Mouse (Mus musculus) kidney, postnatal 25 days (tissue): Measurements from ENCODE around the gene Dcaf15.
A peak's percentile ranks its signal among the peaks of the same experiment; 100 is the strongest.

Experiments used
- DNase-seq, 2 experiments: peaks; one replicate each; pipeline ENCODE4 v3.0.0; 2021; ENCODE audit warnings: mixed read lengths in 2 of 2

Dcaf15 gene

DNA sequence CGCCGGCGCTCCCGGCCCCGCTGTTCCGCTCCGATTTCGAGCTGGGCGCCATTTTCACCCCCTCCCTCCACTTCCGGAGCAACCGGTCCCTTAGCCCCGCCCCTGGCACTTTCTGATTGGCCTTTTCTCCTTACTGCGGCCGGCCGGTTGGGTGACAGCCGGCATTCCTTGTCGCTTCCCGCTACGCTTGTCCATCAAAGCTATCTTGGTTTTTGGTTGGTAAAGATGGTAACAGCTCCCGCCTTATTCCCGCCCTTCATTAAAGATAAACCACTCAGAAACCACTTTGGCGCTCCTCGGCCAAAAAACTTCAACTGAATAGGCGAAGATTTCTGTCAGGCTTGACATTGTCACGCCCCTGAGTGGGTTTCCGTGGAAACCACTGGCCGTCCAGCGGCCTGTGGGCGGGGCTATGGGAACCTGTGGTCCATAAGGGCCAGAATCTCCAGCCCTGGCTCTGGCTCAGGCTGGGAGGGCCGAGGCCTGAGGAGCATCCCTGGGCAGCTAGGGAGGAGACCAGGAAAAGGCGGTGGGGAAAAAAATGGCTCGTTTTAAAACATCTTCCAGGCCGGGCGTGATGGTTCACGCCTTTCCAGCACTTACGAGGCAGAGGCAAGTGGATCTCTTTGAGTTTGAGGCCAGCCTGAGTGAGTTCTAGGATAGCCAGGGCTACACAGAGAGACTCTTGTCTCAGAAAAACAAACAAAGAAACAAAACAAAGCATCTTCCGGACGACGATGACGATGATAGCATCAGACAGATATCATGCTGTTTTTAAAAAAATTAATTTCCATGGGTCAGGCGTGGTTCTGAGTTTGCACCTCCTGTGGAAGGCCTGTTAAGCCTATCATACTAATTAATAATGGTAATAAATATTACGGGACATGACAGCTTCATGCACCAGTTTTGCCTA lies at the start of gene Dcaf15:
Gene Dcaf15, minus strand, starts transcription at position 72 of the 913 bp plus-strand sequence.
- peak; percentile 99 to 100 for DNase-seq

DNA sequence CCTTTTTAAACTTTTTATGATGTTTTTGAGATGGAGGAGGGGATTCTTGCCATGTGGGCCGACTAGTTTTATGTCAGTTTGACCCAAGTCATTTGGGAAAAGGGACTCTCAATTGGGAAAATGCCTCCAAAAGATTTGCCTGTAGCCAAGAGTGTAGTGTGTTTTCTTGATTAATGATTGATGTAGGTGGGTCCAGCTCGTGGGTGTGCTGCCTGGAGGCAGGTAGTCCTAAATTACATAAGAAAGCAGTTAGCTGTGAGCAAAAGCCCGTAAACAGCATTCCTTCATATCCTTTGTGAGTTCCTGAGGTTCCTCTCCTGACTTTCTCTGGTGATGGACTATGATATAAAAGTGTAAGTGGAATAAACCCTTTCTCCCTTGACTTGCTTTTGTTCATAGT lies 44.6 kb upstream of the Dcaf15 start:
- no peak for DNase-seq

DNA sequence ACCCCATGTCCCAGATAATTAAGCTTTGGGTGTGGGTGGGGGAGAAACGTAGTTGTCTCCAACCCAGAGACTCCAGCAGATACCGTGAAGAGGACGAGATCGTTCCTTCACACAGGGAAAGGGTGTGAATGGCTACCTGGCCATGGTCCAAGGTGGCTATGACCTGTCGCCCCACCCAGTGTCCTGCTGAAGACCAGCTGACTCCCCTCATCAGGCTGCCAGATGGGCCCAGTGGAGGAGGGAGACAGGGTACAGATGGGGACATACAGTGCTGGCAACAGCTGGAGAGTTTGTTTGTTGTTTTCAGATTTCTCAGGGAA lies 43.9 kb upstream of the Dcaf15 start:
- DNase-seq = no peak

DNA sequence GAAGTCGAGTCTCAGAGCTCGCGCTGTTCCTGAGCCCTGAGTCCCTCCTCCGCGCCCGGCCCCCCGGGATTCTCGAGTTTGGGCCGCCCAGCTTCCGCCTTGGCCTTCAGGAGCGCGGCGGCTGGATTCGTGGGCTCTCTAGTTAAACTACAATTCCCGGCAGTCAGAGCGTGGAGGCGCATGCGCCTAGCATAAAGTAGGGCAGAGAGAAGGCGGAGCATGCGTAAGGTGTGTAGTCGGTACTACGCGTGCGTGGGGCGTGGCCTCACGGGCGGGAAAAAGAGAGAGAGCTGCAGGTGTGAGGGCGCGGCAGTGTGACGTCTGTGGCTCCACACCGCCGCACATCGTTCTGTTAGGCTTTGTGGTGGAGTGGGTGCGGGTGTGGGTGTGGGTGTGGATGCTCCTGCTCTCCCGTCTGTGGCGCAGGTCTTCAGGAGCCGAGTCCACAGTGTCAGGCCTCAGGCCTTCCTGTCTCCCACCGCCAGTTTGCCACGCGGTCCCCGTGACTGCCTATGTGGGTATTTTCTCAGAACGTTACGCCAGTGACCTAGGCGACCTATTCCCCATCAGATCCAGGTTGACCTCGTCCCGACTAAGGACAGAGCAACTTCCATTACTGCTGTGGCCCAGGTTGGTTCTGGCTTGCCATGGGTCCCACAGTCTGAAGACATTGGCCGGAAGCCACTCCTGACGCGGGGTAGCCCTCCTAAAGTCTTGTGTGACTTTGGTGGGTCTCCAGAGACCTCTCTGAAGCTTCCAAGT lies 43.4 kb upstream of the Dcaf15 start, which contains the start of the genes Cc2d1a and 4930432K21Rik:
Gene Cc2d1a, minus strand, starts transcription at position 168 of the 762 bp plus-strand sequence.
Gene 4930432K21Rik, plus strand, starts transcription at position 257 of the 762 bp plus-strand sequence.
- DNase-seq = peak; percentile 97 to 98

DNA sequence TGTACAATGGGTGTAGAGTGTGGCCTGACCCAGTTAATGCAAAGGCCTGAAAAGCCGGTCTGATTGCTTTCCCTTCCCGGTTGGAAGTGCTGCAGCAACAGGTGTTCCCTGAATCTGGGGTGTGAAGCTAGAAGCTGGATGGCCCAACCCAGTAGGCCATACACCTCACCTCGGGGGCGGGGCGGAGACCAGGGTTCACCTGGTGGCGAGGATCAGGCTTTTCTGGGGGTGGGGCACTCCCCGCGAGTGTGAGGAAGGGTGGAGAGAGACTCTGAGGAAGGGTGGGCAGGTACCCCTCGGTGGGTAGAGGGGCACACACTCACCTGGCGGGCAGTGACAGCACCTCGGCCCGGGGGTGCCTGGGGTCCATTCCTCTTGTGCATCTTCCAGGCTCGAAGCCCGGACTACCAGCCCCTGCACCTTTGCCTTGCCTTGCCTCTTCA lies 42.8 kb upstream of the Dcaf15 start:
- peak; percentile 56 to 79 for DNase-seq

DNA sequence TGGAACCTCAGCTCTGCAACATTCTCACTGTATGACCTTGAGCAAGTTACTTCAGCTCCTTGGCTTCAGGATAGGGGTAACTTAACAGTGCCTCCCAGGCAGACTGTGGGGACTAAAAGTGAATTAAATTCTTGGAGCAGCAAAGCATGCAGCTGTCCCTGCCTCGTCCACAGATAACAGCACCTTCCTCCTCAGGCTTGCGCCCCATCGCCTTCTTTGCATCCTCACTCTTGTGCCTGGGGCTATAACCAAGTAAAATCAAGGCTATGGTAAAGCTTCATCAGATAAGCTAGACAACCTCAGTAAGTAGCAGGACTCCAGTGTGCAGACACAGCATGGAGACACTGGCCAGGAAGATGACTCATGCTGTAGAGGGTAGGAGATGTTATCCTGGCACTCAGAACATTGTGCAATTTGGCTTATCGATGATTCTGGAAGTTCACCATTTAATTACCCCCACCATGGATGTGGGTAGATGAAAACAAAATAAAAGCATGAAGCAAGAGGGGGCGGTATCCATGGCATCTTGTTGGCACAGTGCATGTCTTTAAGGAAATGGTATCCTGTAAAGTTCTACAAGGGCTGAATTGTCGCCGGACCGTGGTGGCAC lies 40.2 kb upstream of the Dcaf15 start:
- DNase-seq = no peak

DNA sequence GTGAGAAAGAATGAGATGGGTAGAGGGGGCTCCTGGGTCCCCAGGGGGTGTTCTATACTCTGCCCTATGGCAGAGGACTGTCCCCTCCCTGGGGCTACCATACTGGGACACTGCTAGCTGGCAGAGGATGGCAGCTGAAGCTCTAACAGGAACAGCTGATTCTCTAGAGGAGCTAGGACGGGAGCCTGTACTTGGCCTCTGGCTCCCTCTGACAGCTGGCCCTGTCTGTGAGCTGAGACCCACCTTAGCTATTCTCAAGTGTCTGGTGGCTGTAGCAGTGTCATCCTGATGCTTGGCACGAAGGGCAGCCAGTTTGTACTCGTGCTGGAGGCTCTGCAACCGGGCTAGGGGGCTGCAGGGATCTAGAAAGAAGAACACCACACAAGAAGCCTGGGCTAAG lies 36.3 kb upstream of the Dcaf15 start:
- DNase-seq = no peak

DNA sequence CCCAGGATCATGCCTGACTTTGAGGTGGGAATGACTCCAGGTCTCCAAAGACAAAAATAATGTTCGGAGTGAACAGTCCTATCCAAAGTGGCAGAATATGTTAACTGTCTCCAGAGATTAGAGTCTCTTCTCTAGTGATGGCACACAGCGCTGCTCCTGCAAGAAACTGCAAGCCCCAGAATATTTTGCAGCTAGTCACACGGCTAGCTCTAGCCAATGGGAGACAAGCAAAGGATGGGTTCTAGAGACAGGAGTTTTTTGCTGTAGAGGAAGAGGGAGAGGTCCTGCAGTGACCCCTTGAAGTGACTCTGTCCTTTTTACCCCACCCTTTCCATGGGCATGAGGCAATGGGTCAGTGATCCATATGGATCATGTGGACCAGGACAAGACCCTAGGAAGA lies 33.3 kb upstream of the Dcaf15 start:
- no peak for DNase-seq

DNA sequence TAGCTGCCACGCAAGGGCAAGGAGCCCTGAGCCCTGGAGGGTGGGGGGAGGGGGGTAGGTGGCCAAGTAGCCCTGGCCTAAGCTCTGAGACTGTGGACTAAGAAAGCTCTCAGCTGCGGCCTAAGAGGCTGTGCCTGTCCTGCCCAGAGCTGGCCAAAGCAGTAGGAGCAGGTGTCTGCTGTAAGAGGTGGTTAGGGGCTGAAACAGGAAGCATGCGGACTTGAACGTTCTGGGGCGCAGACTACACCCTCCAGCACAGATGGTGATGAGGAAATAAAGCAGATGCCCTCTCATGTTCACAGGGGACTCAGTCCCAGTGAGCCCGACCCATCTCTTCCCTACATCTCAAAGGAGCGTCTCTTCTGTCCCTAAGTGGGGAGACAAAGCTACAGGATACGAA lies 27.7 kb upstream of the Dcaf15 start:
- no peak for DNase-seq

DNA sequence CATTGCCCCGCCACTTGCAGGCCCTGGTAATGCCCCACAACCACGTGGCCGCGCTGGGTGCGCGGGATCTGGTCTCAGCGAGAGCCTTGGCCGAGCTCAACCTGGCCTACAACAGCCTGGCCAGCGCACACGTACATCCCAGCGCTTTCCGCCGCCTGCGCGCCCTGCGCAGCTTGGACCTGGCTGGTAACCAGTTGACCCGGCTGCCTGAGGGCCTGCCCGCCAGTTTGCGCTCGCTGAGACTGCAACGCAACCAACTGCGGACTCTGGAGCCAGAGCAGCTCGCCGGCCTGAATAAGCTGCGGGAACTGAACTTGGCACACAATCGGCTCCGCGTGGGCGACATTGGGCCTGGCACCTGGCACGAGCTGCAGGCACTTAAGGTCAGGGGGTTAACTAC lies 26.2 kb upstream of the Dcaf15 start:
- DNase-seq = peak; percentile 49 to 82

DNA sequence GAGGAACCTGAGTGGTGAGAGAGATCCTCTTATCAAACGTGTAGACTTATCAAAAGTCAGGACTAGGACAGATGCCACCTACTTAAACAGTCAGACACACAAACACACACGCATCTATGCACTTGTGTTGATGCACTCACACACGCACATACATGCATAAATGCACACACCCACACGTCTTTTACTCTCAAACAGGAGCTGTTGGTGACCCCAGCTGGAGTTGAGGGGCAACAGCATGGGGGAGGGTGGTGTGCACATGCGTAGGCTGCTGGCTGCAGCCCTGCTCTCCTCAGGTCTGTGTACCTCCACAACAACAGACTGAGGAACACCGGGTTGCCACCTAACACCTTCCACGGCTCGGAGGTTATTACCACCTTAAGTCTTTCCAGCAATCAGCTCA lies 23.7 kb upstream of the Dcaf15 start:
- no peak for DNase-seq

DNA sequence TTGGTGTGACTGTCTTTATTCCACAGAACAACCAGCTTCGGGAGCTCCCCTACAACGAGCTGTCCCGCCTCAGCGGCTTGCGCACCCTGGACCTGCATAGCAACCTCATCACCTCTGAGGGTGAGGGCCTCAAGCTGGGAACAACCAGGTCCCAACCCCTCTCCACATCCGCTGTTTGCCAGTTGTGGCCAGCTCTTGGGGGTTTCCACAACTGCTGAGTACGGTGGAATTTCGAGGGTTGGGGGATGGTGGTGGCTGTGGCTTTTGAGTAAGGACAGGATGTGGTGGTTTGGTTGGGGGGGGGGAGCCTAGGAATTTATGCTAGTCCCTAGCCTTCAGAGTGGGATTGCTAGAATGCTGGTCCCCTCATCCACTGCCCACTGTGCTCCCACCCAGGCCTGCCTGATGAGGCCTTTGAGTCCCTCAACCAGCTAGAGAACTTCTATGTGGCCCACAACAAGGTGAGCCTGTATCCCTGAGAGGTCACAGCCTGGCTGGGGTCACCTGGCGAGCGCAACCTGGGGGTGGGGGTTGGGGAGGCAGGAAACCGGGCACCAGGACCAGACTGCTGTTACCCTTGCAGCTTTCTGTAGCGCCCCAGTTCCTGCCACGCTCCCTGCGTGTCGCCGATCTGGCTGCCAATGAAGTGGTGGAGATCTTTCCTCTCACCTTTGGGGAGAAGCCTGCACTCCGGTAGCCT lies 22.8 kb upstream of the Dcaf15 start:
- DNase-seq = no peak

DNA sequence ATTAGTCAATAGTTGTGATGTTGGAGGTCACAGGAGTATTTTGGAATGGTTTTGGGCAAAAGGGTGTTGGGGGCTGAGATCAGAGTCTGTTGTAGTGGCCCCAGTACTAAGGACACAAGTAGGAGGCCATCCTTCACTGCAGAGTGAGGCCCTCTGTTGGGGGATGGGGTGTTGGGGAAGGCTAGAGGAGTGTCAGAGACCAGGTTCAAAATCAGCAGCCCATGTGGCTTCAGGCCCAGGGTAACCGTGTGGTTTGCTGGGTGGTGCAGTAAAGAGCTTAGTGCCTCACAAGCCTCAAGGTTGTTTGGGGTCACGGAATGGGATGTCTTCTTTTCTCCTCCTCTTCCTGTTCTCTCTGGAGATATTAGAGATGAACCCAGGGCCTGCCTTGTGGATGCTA lies 22.2 kb upstream of the Dcaf15 start:
- DNase-seq = no peak

DNA sequence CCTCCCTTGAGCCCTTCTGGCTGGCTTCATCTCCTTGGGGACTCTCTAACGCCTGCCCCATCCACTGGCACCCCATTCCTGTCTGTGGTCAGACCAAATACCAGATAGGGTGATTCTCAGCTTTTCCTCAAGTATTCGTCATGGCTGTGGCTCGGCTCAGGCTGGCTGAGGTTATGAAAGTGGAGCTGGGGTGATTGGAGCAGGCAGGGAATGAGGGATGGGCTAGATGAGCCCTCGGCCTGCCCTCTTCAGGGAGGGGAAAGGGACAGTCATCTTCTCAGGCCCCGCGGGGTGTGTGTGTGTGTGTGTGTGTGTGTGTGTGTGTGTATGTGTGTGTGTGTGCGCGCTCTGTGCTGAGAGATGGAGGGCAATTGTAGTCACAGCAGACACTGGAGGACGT lies 21.1 kb upstream of the Dcaf15 start, which contains the start of gene Podnl1:
Gene Podnl1, plus strand, starts transcription at position 334 of the 400 bp plus-strand sequence.
- no peak for DNase-seq

DNA sequence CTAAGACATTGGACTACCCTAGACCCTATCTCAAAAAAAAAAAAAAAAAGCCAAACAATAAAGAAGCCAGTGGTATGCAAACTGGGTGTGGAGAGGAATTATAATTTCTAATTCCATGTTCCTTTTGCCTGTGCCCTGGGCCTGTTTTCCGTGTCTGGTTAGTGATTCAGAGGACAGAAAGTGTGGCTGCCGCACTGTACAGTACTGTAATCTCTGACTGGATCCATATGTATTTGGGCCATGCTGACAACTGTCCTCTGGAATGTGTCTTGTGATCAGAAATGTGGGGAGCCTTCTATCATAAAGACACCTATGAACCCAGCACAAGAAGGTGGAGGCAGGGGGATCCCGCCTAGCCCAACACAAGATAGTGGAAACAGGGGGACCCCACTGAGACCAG lies 17.6 kb upstream of the Dcaf15 start:
- DNase-seq = no peak

DNA sequence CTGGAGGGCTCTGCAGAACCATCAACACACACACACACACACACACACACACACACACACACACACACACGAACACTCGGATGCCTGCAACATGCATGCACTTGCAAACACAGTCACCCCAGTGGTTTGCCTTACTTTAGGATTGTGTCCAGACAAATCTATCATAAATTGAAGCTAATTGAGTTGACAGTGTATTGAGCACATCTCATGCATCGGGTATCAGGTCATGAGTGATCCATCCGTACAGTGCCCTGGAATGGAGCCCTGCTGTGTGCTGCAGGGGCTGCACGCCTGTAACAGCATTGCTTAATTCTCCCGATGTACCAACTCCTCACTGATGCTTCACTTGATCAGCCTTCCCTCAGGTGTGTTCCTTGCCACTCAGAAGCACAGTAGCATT lies 11.1 kb upstream of the Dcaf15 start:
- no peak for DNase-seq

DNA sequence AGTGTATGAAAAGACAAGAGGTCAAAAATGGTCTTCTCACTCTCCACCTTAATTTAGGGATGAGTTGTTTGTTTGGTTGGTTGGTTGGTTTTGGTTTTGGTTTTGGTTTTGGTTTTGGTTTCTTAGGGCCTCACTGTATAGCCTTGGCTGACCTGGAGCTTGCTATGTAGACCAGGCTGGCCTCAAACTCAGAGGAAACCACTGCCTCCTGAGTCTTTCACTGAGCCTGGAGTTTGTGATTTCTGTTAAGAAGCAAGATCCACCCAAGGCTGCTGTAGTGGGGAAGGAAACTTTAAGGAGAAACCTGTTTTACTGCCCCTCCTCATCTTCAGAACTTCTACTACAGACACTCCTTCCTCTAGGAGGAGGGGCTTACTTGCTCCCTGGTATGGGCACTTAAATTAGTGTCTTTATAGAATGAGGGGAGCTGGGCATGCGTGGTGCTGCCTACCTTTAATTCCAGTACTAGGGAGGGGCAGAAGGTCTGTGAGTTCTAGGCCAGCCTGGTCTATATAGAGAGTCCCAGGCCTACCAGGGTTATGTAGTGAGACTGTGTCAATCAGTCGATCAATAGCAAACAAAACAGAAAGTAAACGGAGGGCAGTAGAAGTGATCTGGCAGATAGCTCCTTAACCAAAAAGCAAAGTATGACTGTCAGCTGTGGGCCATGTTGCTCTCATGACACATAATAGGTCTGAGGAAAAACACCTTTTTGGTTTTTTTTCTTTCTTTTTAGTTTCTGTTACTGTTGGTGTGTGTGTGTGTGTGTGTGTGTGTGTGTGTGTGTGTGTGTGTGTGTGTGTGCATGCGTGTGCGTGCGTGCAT lies 1.9 kb upstream of the Dcaf15 start:
- no peak for DNase-seq

DNA sequence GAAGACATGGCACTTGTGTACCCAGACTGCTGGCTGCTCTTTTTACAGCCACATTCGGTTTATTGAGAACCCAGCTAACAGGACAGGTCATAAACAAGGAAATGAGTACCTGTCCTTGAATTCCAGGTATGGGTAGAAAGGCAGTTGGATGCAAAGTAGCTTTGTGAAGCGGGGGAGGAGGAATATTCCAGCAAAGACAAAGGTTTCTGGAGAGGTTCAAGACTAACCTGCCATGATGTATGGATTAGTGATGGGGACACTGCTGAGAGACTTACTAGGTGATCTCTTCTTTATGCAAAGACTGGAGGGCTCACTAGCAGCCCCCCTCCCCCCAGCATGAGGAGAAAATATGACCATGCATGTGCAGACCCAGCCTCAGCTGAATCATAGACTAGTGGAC lies 1.1 kb upstream of the Dcaf15 start:
- no peak for DNase-seq

DNA sequence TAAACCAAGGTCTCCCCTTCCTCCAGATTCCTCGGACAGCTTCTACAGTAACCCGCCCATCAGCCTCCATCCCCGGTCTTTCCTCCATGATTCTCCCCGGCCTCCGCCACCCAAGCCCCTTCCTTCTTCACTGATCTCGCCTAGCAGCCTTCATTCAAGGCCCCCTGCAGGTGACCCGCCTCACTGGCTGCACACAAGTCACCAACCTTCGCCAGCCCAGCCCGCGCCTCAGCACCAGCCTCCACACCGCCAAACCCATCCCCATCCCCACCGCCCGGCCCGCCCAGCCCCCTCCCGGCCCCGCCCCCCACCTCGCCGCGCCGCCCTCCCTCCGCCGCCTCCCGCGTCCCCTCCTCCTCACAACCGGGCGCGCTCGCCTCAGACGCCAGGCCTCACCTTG lies 347 bp downstream of the Dcaf15 start:
- DNase-seq = peak; percentile 65 to 82

DNA sequence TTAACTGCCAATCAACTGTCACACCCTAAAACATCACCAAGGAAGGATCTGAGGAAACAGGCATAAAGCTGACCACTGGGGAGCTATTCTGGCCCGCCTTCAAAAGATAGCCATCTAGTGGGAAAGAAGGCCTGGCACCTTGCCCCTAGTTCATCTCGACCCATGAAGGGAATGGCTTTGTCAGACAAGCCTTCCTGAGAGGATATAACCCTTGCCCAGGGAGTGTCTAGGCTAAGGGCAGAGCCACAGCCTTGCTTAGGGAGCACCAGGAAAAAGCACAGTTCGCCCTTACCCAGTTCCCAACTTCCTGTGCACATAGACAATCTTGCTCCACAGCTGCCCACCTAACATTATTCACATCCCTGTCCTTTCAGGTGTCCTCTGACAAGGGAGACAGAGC lies 967 bp downstream of the Dcaf15 start:
- peak; percentile 81 to 85 for DNase-seq

DNA sequence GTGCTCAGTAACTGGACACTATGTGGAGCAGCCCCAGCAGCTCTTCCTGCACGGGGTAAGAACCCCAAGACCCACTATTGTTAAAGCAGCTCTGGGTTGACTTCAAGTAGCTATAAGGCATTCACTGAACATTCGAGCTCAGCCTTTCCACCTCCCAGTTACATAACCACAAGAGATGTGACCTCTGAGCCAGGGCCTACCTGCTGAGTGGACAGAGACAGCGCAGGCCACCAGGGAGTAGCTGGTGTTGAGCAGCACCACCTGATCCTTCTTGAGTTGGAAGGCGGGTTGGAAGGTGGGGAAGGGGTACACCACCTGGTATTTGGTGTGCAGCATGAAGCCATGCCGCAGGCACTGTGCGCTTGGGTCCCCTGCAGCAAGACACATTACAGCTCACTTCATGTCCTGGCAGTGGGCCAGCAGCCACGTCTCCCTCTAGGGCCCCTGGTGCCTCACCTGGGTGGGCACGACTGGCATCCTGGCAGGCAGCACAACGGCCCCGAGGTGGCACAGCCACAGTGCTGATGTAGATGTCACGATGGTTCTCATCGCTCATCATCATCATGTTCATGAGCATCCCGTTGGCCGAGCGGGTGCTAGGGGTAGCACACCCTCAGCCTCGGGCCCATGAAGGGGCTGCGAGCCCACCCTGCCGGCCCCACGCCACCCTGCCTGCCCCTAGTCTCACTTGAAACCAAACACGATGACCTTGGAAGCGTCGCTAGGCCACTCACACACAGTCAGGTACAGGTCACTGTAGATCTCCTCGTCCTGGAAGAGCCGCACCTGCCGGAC lies 2.9 kb downstream of the Dcaf15 start:
- DNase-seq = peak; percentile 32 to 82
